Mouse (Mus musculus): Measurements from ENCODE around the gene Cd52. TPM values are rescaled to one million over a fixed set of nuclear protein-coding genes. Genes with fewer than 3 reads are reported as not detected.
A peak's percentile ranks its signal among the peaks of the same experiment; 100 is the strongest.

Cd52 gene
- polyA plus RNA-seq, 1 experiment: not detected

- 94% methylated on average over 4 of the region's 4 CpGs for WGBS
- H3K4me1 ChIP-seq (ENCODE audit: control insufficient read depth, insufficient read depth, low read length): peaks cover 18% of the 10 kb centered on the region
- H3K4me3 ChIP-seq (ENCODE audit: insufficient read depth, low read depth, low read length): no peak overlapping the region
- TF ChIP-seq CTCF (IDR thresholded peaks at IDR 0.05; ENCODE audit: insufficient read depth, low read depth, low read length) (no peak), POLR2A (IDR thresholded peaks at IDR 0.05; ENCODE audit: insufficient read depth, low read depth, low read length) (no peak)
- 0 out of 2 replicates have a peak overlapping the region, but pooled peaks have one; percentile 20 for H3K27ac ChIP-seq (ENCODE audit: insufficient read depth, low read depth, low read length)
These were observed 19.2 kb upstream of the Cd52 start for GRCm38 (mm10) chr4:134114038-134114437.

GRCm38 (mm10) chr4:134113356-134113994, 18.6 kb upstream of the Cd52 start:
- no peak for TF ChIP-seq POLR2A (IDR thresholded peaks at IDR 0.05; ENCODE audit: insufficient read depth, low read depth, low read length)
- no peak for TF ChIP-seq CTCF (IDR thresholded peaks at IDR 0.05; ENCODE audit: insufficient read depth, low read depth, low read length)
- WGBS: 49% methylated on average over 10 of the region's 10 CpGs
- H3K27ac ChIP-seq (ENCODE audit: insufficient read depth, low read depth, low read length): 0 out of 2 replicates have a peak overlapping the region, but pooled peaks have one; percentile 48

GRCm38 (mm10) chr4:134112403-134112802, 17.5 kb upstream of the Cd52 start:
- TF ChIP-seq CTCF (IDR thresholded peaks at IDR 0.05; ENCODE audit: insufficient read depth, low read depth, low read length) (no peak), POLR2A (IDR thresholded peaks at IDR 0.05; ENCODE audit: insufficient read depth, low read depth, low read length) (no peak)
- H3K4me1 ChIP-seq (ENCODE audit: control insufficient read depth, insufficient read depth, low read length): peaks cover 26% of the 10 kb centered on the region
- H3K4me3 ChIP-seq (ENCODE audit: insufficient read depth, low read depth, low read length): no peak overlapping the region
- WGBS: 85% methylated on average over 6 of the region's 6 CpGs
- no peak overlapping the region for H3K27ac ChIP-seq (ENCODE audit: insufficient read depth, low read depth, low read length)

More at GRCm38 (mm10) chr4:134113356-134113994, 18.6 kb upstream of the Cd52 start:
- no peak overlapping the region for H3K4me3 ChIP-seq (ENCODE audit: insufficient read depth, low read depth, low read length)
- H3K4me1 ChIP-seq (ENCODE audit: control insufficient read depth, insufficient read depth, low read length): peaks cover 18% of the 10 kb centered on the region

GRCm38 (mm10) chr4:134110653-134111052, 15.8 kb upstream of the Cd52 start:
- WGBS: 67% methylated on average over 3 of the region's 3 CpGs
- H3K27ac ChIP-seq (ENCODE audit: insufficient read depth, low read depth, low read length): no peak overlapping the region
- TF ChIP-seq CTCF (IDR thresholded peaks at IDR 0.05; ENCODE audit: insufficient read depth, low read depth, low read length) (no peak), POLR2A (IDR thresholded peaks at IDR 0.05; ENCODE audit: insufficient read depth, low read depth, low read length) (no peak)
- peaks cover 26% of the 10 kb centered on the region for H3K4me1 ChIP-seq (ENCODE audit: control insufficient read depth, insufficient read depth, low read length)
- H3K4me3 ChIP-seq (ENCODE audit: insufficient read depth, low read depth, low read length): no peak overlapping the region

GRCm38 (mm10) chr4:134108196-134108595, 13.3 kb upstream of the Cd52 start:
- no peak overlapping the region for H3K27ac ChIP-seq (ENCODE audit: insufficient read depth, low read depth, low read length)
- TF ChIP-seq POLR2A (IDR thresholded peaks at IDR 0.05; ENCODE audit: insufficient read depth, low read depth, low read length) (no peak), CTCF (IDR thresholded peaks at IDR 0.05; ENCODE audit: insufficient read depth, low read depth, low read length) (no peak)
- WGBS: 74% methylated on average over 5 of the region's 5 CpGs
- peaks cover 17% of the 10 kb centered on the region for H3K4me1 ChIP-seq (ENCODE audit: control insufficient read depth, insufficient read depth, low read length)
- H3K4me3 ChIP-seq (ENCODE audit: insufficient read depth, low read depth, low read length): no peak overlapping the region

GRCm38 (mm10) chr4:134107730-134108129, 12.8 kb upstream of the Cd52 start:
- H3K4me3 ChIP-seq (ENCODE audit: insufficient read depth, low read depth, low read length): no peak overlapping the region
- TF ChIP-seq POLR2A (IDR thresholded peaks at IDR 0.05; ENCODE audit: insufficient read depth, low read depth, low read length) (no peak), CTCF (IDR thresholded peaks at IDR 0.05; ENCODE audit: insufficient read depth, low read depth, low read length) (no peak)
- H3K4me1 ChIP-seq (ENCODE audit: control insufficient read depth, insufficient read depth, low read length): peaks cover 12% of the 10 kb centered on the region
- no peak overlapping the region for H3K27ac ChIP-seq (ENCODE audit: insufficient read depth, low read depth, low read length)
- WGBS: 68% methylated on average over 7 of the region's 7 CpGs

GRCm38 (mm10) chr4:134106105-134106504, 11.2 kb upstream of the Cd52 start:
- WGBS: 86% methylated on average over 7 of the region's 7 CpGs
- Histone ChIP-seq H3K27ac (ENCODE audit: insufficient read depth, low read depth, low read length) (no peak overlapping the region), H3K4me1 (ENCODE audit: control insufficient read depth, insufficient read depth, low read length) (peaks cover 7% of the 10 kb centered on the region), H3K4me3 (ENCODE audit: insufficient read depth, low read depth, low read length) (no peak overlapping the region)
- TF ChIP-seq POLR2A (IDR thresholded peaks at IDR 0.05; ENCODE audit: insufficient read depth, low read depth, low read length) (no peak), CTCF (IDR thresholded peaks at IDR 0.05; ENCODE audit: insufficient read depth, low read depth, low read length) (no peak)

GRCm38 (mm10) chr4:134102742-134103119, 7.8 kb upstream of the Cd52 start:
- Histone ChIP-seq H3K4me3 (ENCODE audit: insufficient read depth, low read depth, low read length) (peak overlapping the region; percentile 79), H3K27ac (ENCODE audit: insufficient read depth, low read depth, low read length) (no peak overlapping the region), H3K4me1 (ENCODE audit: control insufficient read depth, insufficient read depth, low read length) (peaks cover 2% of the 10 kb centered on the region)
- TF ChIP-seq CTCF (IDR thresholded peaks at IDR 0.05; ENCODE audit: insufficient read depth, low read depth, low read length): no peak
- TF ChIP-seq POLR2A (IDR thresholded peaks at IDR 0.05; ENCODE audit: insufficient read depth, low read depth, low read length): no peak
- WGBS: 2% methylated on average over 21 of the region's 21 CpGs

- WGBS: 18% methylated on average over 34 of the region's 34 CpGs
- Histone ChIP-seq H3K4me1 (ENCODE audit: control insufficient read depth, insufficient read depth, low read length) (no peaks in the 10 kb centered on the region; the same call in 1 of the 2 replicates), H3K4me3 (ENCODE audit: insufficient read depth, low read depth, low read length) (peak within 1 kb of the TSS; percentile 79), H3K27ac (ENCODE audit: insufficient read depth, low read depth, low read length) (no peak within 1 kb of the TSS)
- TF ChIP-seq CTCF (IDR thresholded peaks at IDR 0.05; ENCODE audit: insufficient read depth, low read depth, low read length): no peak
- peak; percentile 43; the same call in 1 of the 2 replicates for TF ChIP-seq POLR2A (IDR thresholded peaks at IDR 0.05; ENCODE audit: insufficient read depth, low read depth, low read length)
These were observed 7.3 kb upstream of the Cd52 start, which contains the start of gene Ubxn11 for GRCm38 (mm10) chr4:134101979-134102741. TSS of gene Ubxn11 (plus strand) at chr4:134102570.
